Mouse (Mus musculus): ENCODE data around the gene Slc38a2. TPM values are rescaled to one million over a fixed set of nuclear protein-coding genes. Genes with fewer than 3 reads are reported as not detected.
A peak's percentile ranks its signal among the peaks of the same experiment; 100 is the strongest.

Slc38a2 gene
- polyA plus RNA-seq, 1 experiment, result 83.9 TPM

DNA sequence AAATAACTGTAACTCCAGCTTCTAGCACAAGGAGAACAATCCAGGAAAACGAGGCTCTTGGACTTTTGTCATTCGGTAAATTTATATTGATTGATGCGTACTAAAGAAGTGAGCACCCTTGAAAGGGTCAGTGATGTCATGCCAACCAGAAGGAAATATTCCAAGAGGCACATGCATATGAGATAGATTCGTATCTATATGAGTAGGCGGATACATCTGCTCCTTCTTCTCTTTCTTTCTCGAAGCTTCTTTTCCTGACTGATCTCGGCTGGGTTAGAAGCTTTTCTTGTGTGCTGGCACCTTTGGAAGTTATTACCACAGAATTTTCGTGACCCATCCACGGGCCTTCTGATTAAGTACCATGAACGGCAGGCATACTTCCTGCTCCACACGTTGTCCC, 12.1 kb upstream of the Slc38a2 start:
- TF ChIP-seq CTCF (IDR thresholded peaks at IDR 0.05; ENCODE audit: low read depth, low read length) (no peak), POLR2A (IDR thresholded peaks at IDR 0.05; ENCODE audit: borderline replicate concordance, low read depth, low read length) (no peak)
- no peak overlapping the region for H3K27ac ChIP-seq (ENCODE audit: insufficient read depth, low read depth, low read length)
- peaks cover 34% of the 10 kb centered on the region for H3K4me1 ChIP-seq (ENCODE audit: control insufficient read depth, insufficient read depth, low read length)
- no peak overlapping the region for H3K4me3 ChIP-seq (ENCODE audit: insufficient read depth, low read length)

- peaks cover 24% of the 10 kb centered on the region for H3K4me1 ChIP-seq (ENCODE audit: control insufficient read depth, insufficient read depth, low read length)
- TF ChIP-seq CTCF (IDR thresholded peaks at IDR 0.05; ENCODE audit: low read depth, low read length) (no peak), POLR2A (IDR thresholded peaks at IDR 0.05; ENCODE audit: borderline replicate concordance, low read depth, low read length) (no peak)
- H3K4me3 ChIP-seq (ENCODE audit: insufficient read depth, low read length), result peak overlapping the region; percentile 65
- H3K27ac ChIP-seq (ENCODE audit: insufficient read depth, low read depth, low read length), result peak overlapping the region; percentile 89
These were observed 11.0 kb upstream of the Slc38a2 start for GRCm38 (mm10) chr15:96710352-96711114.

DNA sequence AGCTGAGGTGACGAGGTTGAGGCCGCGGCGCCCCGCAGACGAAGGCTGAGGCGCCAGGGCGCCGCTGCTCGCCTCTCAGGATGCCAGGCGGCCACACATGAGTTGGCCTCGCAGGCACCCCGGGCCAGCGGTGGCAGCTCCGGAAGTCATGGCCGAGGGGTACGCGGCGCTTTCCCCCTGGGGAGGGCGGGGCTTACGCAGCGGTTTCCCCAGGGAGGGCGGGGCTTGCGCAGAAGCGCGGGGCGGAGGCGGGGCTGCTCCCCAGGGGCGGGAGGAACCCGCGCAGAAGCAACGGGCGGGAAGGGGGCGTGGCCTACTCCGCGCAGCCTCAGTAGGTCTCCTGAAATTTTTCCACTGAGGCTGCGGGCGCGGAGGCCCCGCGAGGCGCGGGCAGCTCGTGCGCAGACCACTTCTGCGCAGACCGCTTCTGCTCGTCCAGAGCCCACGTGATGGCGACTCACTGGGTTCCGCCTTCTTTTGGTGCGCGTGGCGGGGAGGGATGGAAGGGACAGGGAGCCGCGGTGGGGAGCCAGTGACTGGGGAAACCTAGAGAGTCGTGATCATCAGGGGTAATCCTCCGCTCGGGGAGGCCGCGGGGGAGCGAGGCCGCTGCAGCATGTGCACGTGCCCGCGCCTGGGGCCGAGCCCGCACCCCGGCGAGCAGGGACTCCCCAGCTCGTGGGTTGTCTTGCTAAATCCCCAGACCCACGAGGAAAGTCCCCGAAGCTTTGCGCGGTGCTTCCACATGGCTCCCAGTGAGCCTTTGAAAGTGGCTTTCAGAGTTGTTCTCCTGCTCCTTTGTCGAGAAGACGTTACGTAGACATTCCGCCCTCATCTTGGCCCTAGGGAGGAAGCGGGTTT, 10.2 kb upstream of the Slc38a2 start:
- Histone ChIP-seq H3K4me3 (ENCODE audit: insufficient read depth, low read length) (peak overlapping the region; percentile 68), H3K27ac (ENCODE audit: insufficient read depth, low read depth, low read length) (peak overlapping the region; percentile 89), H3K4me1 (ENCODE audit: control insufficient read depth, insufficient read depth, low read length) (peaks cover 21% of the 10 kb centered on the region)
- TF ChIP-seq POLR2A (IDR thresholded peaks at IDR 0.05; ENCODE audit: borderline replicate concordance, low read depth, low read length), result no peak
- no peak for TF ChIP-seq CTCF (IDR thresholded peaks at IDR 0.05; ENCODE audit: low read depth, low read length)

GRCm38 (mm10) chr15:96708976-96709490, 9.5 kb upstream of the Slc38a2 start:
- no peak for TF ChIP-seq POLR2A (IDR thresholded peaks at IDR 0.05; ENCODE audit: borderline replicate concordance, low read depth, low read length)
- peak overlapping the region; percentile 68 for H3K4me3 ChIP-seq (ENCODE audit: insufficient read depth, low read length)
- H3K4me1 ChIP-seq (ENCODE audit: control insufficient read depth, insufficient read depth, low read length), result peaks cover 18% of the 10 kb centered on the region
- peak overlapping the region; percentile 60 for H3K27ac ChIP-seq (ENCODE audit: insufficient read depth, low read depth, low read length)

DNA sequence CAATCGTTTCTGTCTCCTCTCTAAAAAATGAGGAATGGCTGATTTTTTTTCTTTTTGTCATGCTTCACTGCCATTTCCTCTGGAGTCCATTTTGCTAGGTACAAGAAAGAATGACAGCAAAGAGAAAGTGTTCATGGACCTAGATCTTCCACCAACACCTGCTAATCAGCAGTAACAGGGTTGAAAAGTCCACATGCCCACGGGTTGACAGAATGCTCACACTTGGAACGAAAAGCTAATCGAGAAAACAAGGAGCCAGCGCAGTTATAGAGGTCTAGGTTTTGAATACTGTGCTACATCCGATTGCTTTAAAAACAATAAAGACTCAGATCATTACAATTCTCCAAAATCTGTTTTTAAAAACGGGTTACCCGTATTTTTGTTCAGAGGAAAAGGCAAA, 8.9 kb upstream of the Slc38a2 start:
- no peak overlapping the region for H3K27ac ChIP-seq (ENCODE audit: insufficient read depth, low read depth, low read length)
- peaks cover 18% of the 10 kb centered on the region for H3K4me1 ChIP-seq (ENCODE audit: control insufficient read depth, insufficient read depth, low read length)
- TF ChIP-seq CTCF (IDR thresholded peaks at IDR 0.05; ENCODE audit: low read depth, low read length) (no peak), POLR2A (IDR thresholded peaks at IDR 0.05; ENCODE audit: borderline replicate concordance, low read depth, low read length) (no peak)
- no peak overlapping the region for H3K4me3 ChIP-seq (ENCODE audit: insufficient read depth, low read length)

DNA sequence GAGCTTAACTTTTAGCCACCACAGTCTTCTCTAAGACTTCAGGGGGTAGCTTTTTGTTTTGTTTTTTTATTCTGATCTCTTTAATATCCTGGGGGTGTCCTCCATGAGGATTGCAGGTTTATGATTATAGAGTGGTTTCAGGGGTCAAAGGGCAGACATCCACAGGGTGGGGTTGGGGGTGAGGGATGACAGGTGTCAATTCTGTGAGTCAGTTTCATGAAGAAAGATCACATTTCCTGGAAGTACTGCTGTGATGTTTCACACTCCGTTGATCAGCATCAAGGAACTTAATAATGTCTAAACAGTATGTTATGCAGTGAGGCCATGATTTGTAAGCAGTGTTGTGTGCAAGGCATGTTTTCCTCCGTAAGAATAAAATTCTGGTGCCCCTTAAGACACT, 8.4 kb upstream of the Slc38a2 start:
- no peak for TF ChIP-seq CTCF (IDR thresholded peaks at IDR 0.05; ENCODE audit: low read depth, low read length)
- no peak for TF ChIP-seq POLR2A (IDR thresholded peaks at IDR 0.05; ENCODE audit: borderline replicate concordance, low read depth, low read length)
- H3K4me3 ChIP-seq (ENCODE audit: insufficient read depth, low read length), result no peak overlapping the region
- no peak overlapping the region for H3K27ac ChIP-seq (ENCODE audit: insufficient read depth, low read depth, low read length)
- peaks cover 18% of the 10 kb centered on the region for H3K4me1 ChIP-seq (ENCODE audit: control insufficient read depth, insufficient read depth, low read length)

DNA sequence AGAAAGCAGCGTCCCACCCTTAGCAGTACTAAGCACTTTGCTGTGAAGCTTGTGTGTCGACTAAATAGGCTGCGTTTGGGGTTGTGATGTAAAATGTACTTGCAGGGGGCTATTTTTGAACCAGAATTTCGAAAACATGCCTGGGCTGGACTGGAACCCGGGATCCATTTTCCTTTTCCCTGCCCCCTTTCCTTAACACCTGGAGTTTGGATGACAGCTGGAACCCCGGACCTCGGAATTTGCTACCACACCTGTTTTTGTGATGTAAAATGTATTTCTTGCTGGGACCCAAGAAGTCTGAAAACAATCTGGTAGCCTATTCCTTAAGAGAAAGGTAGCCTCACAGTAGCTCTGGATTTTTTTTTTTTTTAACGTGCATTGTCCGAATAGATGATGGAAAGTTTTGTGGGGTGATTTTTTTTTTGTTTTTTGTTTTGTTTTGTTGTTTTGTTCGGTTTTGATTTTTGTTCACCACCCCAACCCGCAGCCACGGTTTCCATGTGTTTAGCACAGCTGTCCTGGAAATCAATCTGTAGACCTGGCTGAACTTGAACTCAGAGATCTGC, 3.0 kb upstream of the Slc38a2 start:
- no peak overlapping the region for H3K27ac ChIP-seq (ENCODE audit: insufficient read depth, low read depth, low read length)
- TF ChIP-seq POLR2A (IDR thresholded peaks at IDR 0.05; ENCODE audit: borderline replicate concordance, low read depth, low read length) (no peak), CTCF (IDR thresholded peaks at IDR 0.05; ENCODE audit: low read depth, low read length) (no peak)
- H3K4me1 ChIP-seq (ENCODE audit: control insufficient read depth, insufficient read depth, low read length), result peaks cover 4% of the 10 kb centered on the region; the same call in 1 of the 2 replicates
- no peak overlapping the region for H3K4me3 ChIP-seq (ENCODE audit: insufficient read depth, low read length)

GRCm38 (mm10) chr15:96700766-96701165, 1.2 kb upstream of the Slc38a2 start:
- Histone ChIP-seq H3K4me1 (ENCODE audit: control insufficient read depth, insufficient read depth, low read length) (peaks cover 15% of the 10 kb centered on the region), H3K27ac (ENCODE audit: insufficient read depth, low read depth, low read length) (no peak overlapping the region), H3K4me3 (ENCODE audit: insufficient read depth, low read length) (no peak overlapping the region)
- TF ChIP-seq POLR2A (IDR thresholded peaks at IDR 0.05; ENCODE audit: borderline replicate concordance, low read depth, low read length) (no peak), CTCF (IDR thresholded peaks at IDR 0.05; ENCODE audit: low read depth, low read length) (no peak)

GRCm38 (mm10) chr15:96698658-96699448, 677 bp downstream of the Slc38a2 start:
- TF ChIP-seq CTCF (IDR thresholded peaks at IDR 0.05; ENCODE audit: low read depth, low read length) (no peak), POLR2A (IDR thresholded peaks at IDR 0.05; ENCODE audit: borderline replicate concordance, low read depth, low read length) (no peak)
- peaks cover 18% of the 10 kb centered on the region for H3K4me1 ChIP-seq (ENCODE audit: control insufficient read depth, insufficient read depth, low read length)
- H3K4me3 ChIP-seq (ENCODE audit: insufficient read depth, low read length), result peak overlapping the region; percentile 88
- peak overlapping the region; percentile 92 for H3K27ac ChIP-seq (ENCODE audit: insufficient read depth, low read depth, low read length)
